Mouse (Mus musculus) myocyte (in vitro differentiated cells): ENCODE data around the gene Rhou. TPM values are rescaled to one million over a fixed set of nuclear protein-coding genes. Genes with fewer than 3 reads are reported as not detected.

Source experiments
- H3K27me3 ChIP-seq: one replicate; pipeline ENCODE4 v1.6.1; 2011; ENCODE audit not compliant: control insufficient read depth, insufficient read depth, insufficient read length
- H3K36me3 ChIP-seq: one replicate; pipeline ENCODE4 v1.6.1; 2011; ENCODE audit not compliant: control insufficient read depth, insufficient read depth
- H3K4me2 ChIP-seq: one replicate; pipeline ENCODE4 v1.6.1; 2011; ENCODE audit warnings: low read depth, control low read depth
- H3K4me3 ChIP-seq: one replicate; pipeline ENCODE4 v1.5.1; 2011; ENCODE audit warnings: mild to moderate bottlenecking, control low read depth, moderate library complexity
- H3K79me2 ChIP-seq: one replicate; pipeline ENCODE4 v1.6.1; 2011; ENCODE audit not compliant: control insufficient read depth, insufficient read depth
- H3ac ChIP-seq: one replicate; pipeline ENCODE4 v1.6.1; 2011; ENCODE audit not compliant: control insufficient read depth, insufficient read length
- CEBPB ChIP-seq: IDR thresholded peaks from 2 replicates; pipeline ENCODE4 v1.6.1; 2011; ENCODE audit warnings: mild to moderate bottlenecking, moderate library complexity; ENCODE audit not compliant: poor library complexity, insufficient read depth, severe bottlenecking
- E2F4 ChIP-seq: IDR thresholded peaks from one replicate; pipeline ENCODE4 v1.6.1; 2011; ENCODE audit warnings: mild to moderate bottlenecking, control low read depth, moderate library complexity; ENCODE audit not compliant: insufficient read depth
- MAX ChIP-seq: IDR thresholded peaks from one replicate; pipeline ENCODE4 v1.6.1; 2011; ENCODE audit warnings: low read depth, mild to moderate bottlenecking, control low read depth
- MYOD1 ChIP-seq, 3 experiments: IDR thresholded peaks; one replicate each; pipeline ENCODE4 v1.6.1; 2011; ENCODE audit warnings: control low read depth in 2 of 3, low read depth in 2 of 3, mild to moderate bottlenecking in 2 of 3, moderate library complexity in 1 of 3; ENCODE audit not compliant: insufficient read length in 2 of 3, control insufficient read depth in 1 of 3
- MYOG ChIP-seq, 3 experiments: IDR thresholded peaks; one replicate each; pipeline ENCODE4 v1.6.1; 2011; ENCODE audit warnings: control low read depth in 2 of 3, low read depth in 2 of 3, mild to moderate bottlenecking in 2 of 3; ENCODE audit not compliant: insufficient read length in 2 of 3, control insufficient read depth in 1 of 3, insufficient read depth in 1 of 3
- POLR2A ChIP-seq: IDR thresholded peaks from one replicate; pipeline ENCODE4 v1.6.1; 2011; ENCODE audit warnings: low read depth, mild to moderate bottlenecking, control low read depth, moderate library complexity; ENCODE audit not compliant: insufficient read length
- POLR2AphosphoS2 ChIP-seq: IDR thresholded peaks from one replicate; pipeline ENCODE4 v1.6.1; 2011; ENCODE audit warnings: low read depth, control low read depth; ENCODE audit not compliant: insufficient read length
- REST ChIP-seq: IDR thresholded peaks from one replicate; pipeline ENCODE4 v1.6.1; 2011; ENCODE audit warnings: mild to moderate bottlenecking, control low read depth, moderate library complexity; ENCODE audit not compliant: insufficient read depth, insufficient read length
- SRF ChIP-seq: IDR thresholded peaks from one replicate; pipeline ENCODE4 v1.6.1; 2011; ENCODE audit warnings: low read depth; ENCODE audit not compliant: control insufficient read depth, insufficient read length
- TCF12 ChIP-seq: IDR thresholded peaks from one replicate; pipeline ENCODE4 v1.6.1; 2011; ENCODE audit warnings: mild to moderate bottlenecking, control low read depth; ENCODE audit not compliant: poor library complexity, insufficient read depth, severe bottlenecking
- TCF3 ChIP-seq: IDR thresholded peaks from one replicate; pipeline ENCODE4 v1.6.1; 2011; ENCODE audit warnings: low read depth, control low read depth; ENCODE audit not compliant: insufficient read length
- USF1 ChIP-seq: IDR thresholded peaks from one replicate; pipeline ENCODE4 v1.6.1; 2011; ENCODE audit warnings: low read depth, mild to moderate bottlenecking, control low read depth, moderate library complexity
- polyA plus RNA-seq: library from polyadenylated mRNA; unstranded; fragments of >200 nt; fragmentation: generic; extraction: Trizol; gene quantifications from one replicate; pipeline ENCODE4 v1.2.1, GENCODE M21; 2012; ENCODE audit warnings: missing spikeins

Gene Rhou
- polyA plus RNA-seq, 1 experiment, result 11.8 TPM

DNA sequence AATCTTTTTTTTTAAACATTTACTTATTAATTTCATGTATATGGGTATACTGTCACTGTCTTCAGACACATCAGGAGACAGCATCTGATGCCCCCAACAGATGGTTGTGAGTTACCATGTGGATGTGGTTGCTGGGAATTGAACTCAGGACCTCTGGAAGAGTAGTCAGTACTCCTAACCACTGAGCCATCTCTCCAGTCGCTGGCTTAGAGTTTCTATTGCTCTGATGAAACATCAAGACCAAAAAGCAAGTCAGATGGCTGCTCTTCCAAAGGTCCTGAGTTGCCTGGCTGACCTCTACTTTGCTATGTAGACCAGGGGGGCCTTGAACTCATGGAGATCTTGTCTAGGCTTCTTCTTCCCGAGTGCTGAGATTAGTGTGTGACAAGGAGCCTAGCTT is 28.0 kb upstream of the Rhou start:
- H3ac ChIP-seq, result no peak overlapping the region
- H3K4me2 ChIP-seq, result no peak overlapping the region
- H3K27me3 ChIP-seq, result no peaks in the 10 kb centered on the region
- no peak overlapping the region for H3K4me3 ChIP-seq
- H3K36me3 ChIP-seq, result no peaks in the 10 kb centered on the region
- no peaks in the 10 kb centered on the region for H3K79me2 ChIP-seq
- TF ChIP-seq MAX (no peak), TCF12 (no peak), TCF3 (no peak), REST (no peak), MYOG (IDR thresholded peaks at IDR 0.05; ENCODE audit: control insufficient read depth in 1 of 3, insufficient read depth in 1 of 3, insufficient read length in 2 of 3, low read depth in 2 of 3) (no peak), MYOD1 (IDR thresholded peaks at IDR 0.05; ENCODE audit: control insufficient read depth in 1 of 3, insufficient read length in 2 of 3, low read depth in 2 of 3) (no peak), POLR2AphosphoS2 (no peak), SRF (no peak), POLR2A (no peak), CEBPB (no peak), USF1 (no peak), E2F4 (no peak)

DNA sequence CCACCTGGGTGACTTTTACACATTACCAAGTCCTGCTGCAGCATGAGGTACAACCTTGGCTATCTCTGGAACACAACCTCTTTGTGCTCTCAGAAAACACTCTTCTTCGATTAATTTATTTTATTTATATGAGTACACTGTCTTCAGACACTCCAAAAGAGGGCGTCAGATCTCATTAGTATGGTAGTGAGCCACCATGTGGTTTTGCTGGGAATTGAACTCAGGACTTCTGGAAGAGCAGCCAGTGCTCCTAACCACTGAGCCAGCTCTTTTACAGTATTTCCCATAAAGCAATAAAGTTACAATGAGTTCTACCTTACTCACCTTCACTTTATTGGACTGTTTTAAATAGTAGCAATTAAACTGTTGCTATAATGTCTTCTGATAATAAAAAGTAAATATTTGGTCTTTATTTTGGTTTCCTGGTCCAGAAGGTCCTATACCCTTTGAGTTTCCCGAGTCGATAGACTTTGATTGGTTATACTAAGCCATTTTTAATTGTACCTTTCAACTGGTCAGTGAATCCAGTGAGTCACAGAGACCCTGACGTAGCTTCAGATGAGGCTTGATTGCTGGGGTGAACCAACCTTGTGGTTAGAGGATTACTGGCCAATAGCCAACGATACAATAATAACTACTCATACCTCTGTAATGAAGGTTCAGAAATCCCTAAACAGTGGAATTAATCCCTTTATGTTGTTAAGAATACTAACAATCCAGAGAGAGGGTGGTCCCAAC is 26.1 kb upstream of the Rhou start:
- Histone ChIP-seq H3K4me3 (peak overlapping the region; percentile 16), H3K4me2 (no peak overlapping the region), H3K36me3 (no peaks in the 10 kb centered on the region), H3K27me3 (no peaks in the 10 kb centered on the region), H3K79me2 (no peaks in the 10 kb centered on the region), H3ac (no peak overlapping the region)
- TF ChIP-seq MAX, result no peak

DNA sequence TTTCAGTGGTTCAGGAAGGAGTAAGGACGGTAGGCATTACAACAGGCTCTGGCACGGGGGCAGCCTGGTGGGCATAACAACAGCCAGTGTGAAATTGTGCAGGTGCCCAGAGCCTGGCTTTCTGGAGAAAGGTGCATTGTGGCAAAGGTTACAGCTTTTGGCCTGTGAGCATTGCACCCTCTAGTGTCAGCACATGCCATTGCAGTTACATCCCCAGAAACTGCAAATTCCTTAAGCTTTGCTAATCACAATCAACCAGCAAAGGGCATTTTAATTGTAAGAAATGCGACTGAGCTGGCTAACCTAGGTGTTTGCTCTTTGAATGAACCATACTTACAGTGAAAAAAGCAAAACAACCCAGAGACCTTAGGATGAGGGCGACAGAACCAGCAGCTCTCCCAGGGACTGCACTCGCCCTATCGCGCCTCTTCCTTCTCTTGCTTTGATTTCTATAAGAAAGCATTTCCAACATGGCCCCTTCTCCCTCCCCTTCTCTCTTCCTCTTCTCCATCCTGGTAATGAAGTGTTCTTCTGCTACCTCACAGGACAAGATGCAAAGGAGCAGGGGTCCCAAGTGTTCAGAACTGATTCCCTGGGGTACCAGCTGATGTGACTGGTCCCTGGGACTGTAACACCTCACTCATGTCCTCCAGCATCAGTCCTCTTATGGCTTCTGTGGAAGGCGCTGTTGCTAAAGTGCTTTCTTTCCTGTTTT is 25.3 kb upstream of the Rhou start:
- Histone ChIP-seq H3K27me3 (no peaks in the 10 kb centered on the region), H3ac (peak overlapping the region; percentile 15), H3K4me2 (peak overlapping the region; percentile 98), H3K79me2 (no peaks in the 10 kb centered on the region), H3K36me3 (no peaks in the 10 kb centered on the region), H3K4me3 (peak overlapping the region; percentile 16)
- TF ChIP-seq MAX (no peak), SRF (no peak), POLR2AphosphoS2 (no peak), TCF12 (no peak), POLR2A (no peak), E2F4 (no peak), CEBPB (no peak), TCF3 (no peak), MYOG (IDR thresholded peaks at IDR 0.05; ENCODE audit: control insufficient read depth in 1 of 3, insufficient read depth in 1 of 3, insufficient read length in 2 of 3, low read depth in 2 of 3) (no peak), MYOD1 (IDR thresholded peaks at IDR 0.05; ENCODE audit: control insufficient read depth in 1 of 3, insufficient read length in 2 of 3, low read depth in 2 of 3) (no peak), REST (no peak), USF1 (no peak)

DNA sequence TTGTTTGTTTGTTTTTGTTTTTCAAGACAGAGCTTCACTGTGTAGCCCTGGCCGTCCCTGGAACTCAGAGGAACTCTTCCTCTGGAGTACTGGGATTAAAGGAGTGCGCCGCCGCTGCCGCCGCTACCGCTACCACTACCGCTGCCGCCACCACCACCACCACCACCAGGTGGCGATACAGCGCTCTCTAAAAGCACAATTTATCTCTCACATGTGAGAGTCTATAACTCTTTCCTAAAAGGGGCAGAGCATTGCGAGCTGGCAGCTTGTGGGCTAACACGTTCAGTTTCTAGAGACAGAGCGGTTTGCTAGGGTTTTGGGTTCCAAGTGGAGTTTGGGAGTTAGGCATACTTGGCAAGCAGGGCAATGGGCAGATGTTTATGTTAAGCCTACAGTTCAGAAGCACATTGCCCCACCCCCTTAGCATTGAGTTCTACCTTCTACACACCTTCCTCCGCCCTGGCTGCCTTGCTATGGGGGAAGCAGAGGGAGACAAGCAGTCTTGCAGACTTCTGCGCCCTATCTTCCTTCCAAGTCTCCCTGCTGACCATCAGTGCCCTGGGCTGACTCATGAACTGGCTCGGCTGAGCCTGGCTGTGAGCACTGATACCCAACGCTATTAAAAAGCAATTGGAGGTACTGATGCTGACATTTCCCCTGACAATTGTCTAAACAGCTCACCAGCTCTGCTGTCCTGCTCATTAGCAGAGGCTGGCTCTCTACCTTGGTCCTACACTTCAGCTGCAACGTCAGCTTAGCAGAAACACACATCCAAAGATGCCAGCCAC is 24.6 kb upstream of the Rhou start:
- Histone ChIP-seq H3K27me3 (no peaks in the 10 kb centered on the region), H3K36me3 (no peaks in the 10 kb centered on the region), H3K79me2 (no peaks in the 10 kb centered on the region), H3K4me3 (peak overlapping the region; percentile 16), H3K4me2 (peak overlapping the region; percentile 98), H3ac (peak overlapping the region; percentile 15)
- no peak for TF ChIP-seq TCF3
- no peak for TF ChIP-seq POLR2A
- no peak for TF ChIP-seq MYOG (IDR thresholded peaks at IDR 0.05; ENCODE audit: control insufficient read depth in 1 of 3, insufficient read depth in 1 of 3, insufficient read length in 2 of 3, low read depth in 2 of 3)
- no peak for TF ChIP-seq CEBPB
- TF ChIP-seq POLR2AphosphoS2, result no peak
